Mouse (Mus musculus) adipocyte (in vitro differentiated cells): ENCODE measurements around the gene Kcnq2.

Source experiments
- DNase-seq: peaks from one replicate; pipeline ENCODE4 v3.0.0-alpha.2; 2016; ENCODE audit warnings: low spot score

Gene Kcnq2

GRCm38 (mm10) chr2:181104111-181104510 is 31.0 kb downstream of the Kcnq2 start:
- no peak for DNase-seq

DNA sequence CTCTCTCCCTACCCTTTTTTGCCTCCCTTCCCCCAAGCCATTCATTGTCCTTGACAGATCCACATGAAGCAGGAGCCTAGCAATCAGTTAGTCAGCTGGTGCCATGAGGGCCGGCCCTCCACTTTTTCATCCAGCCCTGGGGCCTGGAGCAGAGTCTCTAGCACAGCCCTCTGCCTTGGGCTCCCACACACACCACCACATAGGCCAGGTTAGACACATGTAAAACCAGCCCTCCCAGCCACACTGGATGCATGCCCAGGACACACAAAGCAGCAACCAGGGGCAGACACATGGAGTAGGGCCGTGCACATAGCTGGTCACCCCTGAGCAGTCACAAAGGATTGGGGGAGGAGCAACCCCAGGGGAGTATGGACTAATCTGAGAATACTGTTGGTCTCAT is 32.9 kb downstream of the Kcnq2 start:
- peak; percentile 12 for DNase-seq

DNA sequence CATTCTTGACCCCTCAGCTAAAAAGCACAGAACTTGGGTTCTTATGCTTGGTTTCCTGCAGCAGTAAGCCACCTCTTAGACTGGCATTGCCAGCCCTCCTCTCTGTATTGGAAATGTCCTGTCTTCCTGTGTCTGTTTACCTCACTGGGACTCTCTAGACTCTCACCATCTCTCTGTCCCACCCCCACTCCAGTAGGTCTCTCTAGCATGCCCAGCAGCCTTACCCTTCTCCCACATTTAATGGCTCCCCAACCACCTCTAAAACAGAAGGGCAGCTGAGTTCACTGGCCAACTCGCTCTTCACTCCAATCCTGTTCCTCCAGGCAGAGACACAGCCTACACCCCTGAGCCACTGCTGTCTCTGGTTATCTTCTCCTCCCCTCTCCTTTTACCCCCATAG is 33.5 kb downstream of the Kcnq2 start:
- DNase-seq = no peak

DNA sequence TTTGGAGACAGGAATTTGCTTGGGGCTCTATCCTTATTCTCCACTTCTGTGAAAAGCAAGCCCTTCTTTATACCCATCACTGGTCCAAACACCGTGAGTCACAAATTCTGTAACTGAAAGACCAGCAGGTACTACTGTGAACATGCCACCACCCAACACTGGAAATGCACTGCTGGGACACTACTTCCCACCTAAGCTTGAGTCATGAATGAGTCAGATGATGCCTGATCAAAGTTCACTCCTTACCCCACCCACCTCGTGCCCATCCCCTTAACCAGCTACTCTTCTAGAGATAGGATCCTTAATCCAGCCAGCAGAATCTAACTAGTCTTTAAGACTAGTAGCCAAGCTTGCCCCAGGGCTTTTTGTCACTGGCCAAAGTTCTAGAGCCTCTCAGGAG is 35.0 kb downstream of the Kcnq2 start:
- DNase-seq = no peak

DNA sequence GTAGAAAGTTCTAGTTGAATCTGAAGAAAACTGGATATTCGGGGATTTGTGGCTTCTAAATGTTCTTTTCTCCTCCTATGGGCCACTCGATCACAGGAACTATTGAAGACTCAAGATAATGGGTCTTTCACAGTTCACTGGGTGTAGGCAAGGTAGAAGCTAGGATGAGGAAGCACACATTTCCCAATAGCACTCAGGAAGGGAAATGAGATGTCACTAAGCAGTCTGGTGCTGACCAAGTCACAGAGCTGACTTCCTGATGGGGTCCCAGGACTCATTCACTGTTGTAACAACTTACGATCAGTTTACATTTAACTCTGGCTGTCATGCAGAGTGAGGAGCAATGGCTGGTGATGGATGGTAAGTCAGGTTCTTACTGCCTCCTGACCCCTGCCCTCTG is 45.0 kb downstream of the Kcnq2 start:
- DNase-seq = no peak

GRCm38 (mm10) chr2:181084997-181085396 is 50.1 kb downstream of the Kcnq2 start:
- DNase-seq = no peak

DNA sequence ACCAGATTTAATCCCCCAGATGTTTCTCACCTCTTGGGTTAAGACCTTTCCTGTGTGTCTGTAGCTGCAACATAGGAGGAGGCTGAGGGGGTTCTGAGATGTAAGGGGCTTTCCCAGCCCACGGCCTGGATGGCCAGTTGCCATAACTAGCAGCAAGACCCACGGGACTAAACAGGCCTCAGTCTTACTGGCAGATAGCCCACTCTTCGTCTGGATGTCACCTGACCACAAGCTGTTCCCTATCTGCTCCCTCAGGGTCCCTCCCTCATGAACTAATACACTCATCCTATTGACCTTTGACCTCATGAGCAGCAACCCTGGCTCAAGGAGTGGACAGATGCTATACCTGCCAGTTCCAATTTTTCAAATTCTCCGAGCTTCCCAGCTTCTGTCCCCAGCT is 51.2 kb downstream of the Kcnq2 start:
- no peak for DNase-seq

DNA sequence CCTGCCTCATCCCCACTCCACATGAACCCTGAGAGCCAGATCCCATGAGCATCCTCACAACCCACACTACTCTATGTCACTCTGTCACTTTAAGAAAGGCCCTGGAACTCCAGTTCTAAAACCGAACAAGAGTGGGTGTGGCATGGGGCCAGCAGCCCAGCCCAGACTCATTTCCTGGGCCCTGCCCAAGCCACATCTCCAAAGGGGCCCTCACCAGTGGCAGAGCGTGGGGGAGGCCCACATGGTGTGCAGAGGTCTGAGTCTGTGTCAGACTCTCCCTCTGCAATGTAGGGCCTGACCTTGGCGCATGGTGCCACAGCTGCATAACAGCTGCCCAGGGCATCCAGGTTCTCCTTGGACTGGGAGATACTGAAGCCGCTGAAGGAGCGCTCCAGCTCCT is 54.2 kb downstream of the Kcnq2 start:
- peak; percentile 11 for DNase-seq

- no peak for DNase-seq
These were observed 55.6 kb downstream of the Kcnq2 start for GRCm38 (mm10) chr2:181079518-181079917.

GRCm38 (mm10) chr2:181078908-181079307 is 56.2 kb downstream of the Kcnq2 start:
- DNase-seq = no peak

DNA sequence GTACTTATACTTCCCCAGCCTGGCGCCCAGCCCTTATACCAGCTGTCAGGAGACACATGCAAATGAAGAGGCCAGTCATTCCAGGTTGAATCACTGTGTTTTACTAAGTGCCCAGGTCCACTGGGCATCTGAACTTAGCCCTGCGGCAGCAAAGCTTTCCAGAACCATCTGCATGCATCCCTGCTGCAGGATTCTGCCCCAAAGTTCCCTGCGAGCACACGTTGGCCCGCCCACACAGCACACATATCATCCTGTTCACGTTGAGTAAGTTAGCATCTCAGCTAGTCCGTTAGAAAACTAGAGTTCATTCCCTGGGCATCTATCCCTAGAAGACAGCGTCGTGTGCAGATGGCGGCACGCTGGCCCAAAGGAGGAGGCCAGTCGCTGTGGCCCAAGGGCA is 59.6 kb downstream of the Kcnq2 start:
- DNase-seq = no peak

GRCm38 (mm10) chr2:181072403-181072714 is 62.7 kb downstream of the Kcnq2 start:
- no peak for DNase-seq

GRCm38 (mm10) chr2:181071706-181072402 is 63.2 kb downstream of the Kcnq2 start:
- peak; percentile 86 for DNase-seq

- DNase-seq = no peak
These were observed 65.0 kb downstream of the Kcnq2 start for GRCm38 (mm10) chr2:181070136-181070535.

DNA sequence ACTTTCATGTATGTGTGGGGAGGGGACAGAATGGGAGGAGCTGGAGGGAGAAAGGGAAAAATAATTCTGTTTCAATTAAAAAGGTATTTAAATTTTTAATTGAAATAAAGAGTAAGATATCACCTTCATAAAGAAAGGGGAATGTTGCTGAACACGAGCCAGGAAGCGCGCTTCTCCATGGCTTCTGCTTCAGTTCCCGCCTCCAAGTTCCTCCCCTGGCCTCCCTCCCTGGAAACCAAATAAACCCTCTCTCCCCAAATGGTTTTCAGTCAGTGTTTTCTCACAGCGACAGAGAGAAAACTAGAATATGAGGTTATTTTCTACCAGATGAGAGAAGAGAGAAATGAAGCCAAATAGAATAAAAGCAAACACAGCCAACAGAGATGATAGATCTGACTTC is 66.6 kb downstream of the Kcnq2 start:
- no peak for DNase-seq

- DNase-seq = no peak
These were observed 69.3 kb downstream of the Kcnq2 start for GRCm38 (mm10) chr2:181065827-181066226.

DNA sequence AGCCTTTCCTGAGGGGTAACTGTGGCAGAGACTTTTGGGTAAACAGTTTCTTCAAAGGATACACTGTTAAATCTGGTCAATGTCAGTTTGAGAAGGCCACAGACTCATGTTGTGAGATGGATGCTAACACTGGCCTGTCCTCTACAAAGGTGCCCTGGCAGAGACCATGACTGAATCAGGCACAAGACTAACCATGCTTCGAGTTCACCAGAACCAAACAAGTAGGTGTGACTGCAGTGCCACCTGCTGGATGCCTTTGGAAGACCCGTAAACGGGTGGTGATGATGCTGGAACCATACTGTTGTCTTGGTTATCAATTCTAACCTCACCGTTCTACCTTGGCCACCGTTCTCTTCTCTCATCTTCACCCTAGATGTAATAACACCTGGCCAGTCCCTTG is 75.0 kb downstream of the Kcnq2 start:
- DNase-seq = peak; percentile 79

- DNase-seq = no peak
These were observed 76.9 kb downstream of the Kcnq2 start for GRCm38 (mm10) chr2:181058193-181058592.

- DNase-seq = no peak
These were observed 77.8 kb downstream of the Kcnq2 start for GRCm38 (mm10) chr2:181057341-181057740.

GRCm38 (mm10) chr2:181052171-181052570 is 82.9 kb downstream of the Kcnq2 start:
- DNase-seq = no peak

DNA sequence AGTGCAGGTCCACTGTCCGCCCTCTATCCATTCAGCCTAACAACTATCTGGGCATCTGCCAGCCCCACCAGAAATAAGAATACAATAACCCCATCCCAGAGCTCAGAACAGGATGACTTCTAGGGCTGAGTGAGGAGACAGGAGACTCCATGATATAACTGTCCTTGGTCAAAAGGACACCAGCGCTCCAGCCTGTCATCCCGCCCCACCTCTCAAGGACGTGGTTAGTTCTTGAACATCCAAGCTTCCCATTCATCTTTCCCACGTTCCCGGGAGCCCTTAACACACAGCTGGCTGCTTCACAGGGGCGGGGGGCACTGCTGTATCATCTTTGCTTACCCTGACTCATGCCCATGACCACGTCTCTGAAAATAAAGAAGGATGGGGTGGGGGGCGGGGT is 86.1 kb downstream of the Kcnq2 start:
- DNase-seq = no peak

DNA sequence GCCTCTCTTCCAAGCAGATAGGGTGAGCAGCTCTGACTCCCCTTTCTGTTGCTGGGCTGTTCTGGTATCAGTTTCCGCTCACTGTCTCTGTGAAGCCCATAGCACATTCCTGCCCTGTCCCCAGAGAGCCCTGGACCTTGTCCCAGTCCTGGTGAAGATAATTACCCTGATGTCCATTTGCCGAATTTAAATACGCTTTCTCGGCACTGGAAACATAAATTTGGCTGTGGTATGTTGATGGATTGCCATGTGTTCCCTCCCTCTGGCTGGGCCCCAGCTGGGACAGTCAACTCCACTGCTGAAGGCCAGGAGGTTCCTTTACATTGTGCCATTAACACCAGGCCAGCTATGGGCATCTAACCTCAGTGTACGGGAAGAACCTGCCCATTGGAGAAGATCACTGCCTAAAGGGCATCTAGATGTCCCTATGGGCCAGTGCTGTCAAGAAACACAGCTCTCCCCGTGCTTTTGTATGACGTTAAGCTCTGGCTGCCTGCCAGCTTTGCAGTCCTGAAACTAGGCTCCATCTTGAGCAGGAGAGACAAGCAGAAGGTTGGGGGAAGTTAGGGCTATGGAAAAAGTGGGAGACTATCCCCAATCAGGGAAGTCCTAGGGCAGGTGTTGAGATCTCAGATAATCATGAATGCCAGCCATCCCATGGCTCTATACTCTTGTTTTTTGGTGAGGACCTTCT is 86.7 kb downstream of the Kcnq2 start:
- peak; percentile 39 for DNase-seq

DNA sequence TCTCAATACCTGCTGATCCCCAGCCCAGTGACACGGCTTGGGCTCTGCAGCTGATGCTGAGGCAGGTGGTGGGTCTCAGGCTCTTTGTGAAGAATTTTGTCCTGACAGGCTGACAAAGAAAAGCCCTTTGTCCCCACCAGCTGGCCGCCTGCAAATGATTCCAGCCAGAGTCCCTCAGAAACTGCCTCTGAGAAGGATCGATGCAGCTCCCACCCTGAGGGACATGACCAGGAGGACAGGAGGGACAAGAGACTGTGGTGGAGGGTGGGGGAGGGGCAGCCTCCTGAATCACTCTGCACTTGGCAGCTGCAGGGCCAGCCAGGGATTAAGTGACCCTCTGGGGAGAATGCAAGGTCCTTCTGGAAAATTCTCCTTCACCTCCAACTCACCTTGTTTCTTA is 91.1 kb downstream of the Kcnq2 start:
- no peak for DNase-seq

DNA sequence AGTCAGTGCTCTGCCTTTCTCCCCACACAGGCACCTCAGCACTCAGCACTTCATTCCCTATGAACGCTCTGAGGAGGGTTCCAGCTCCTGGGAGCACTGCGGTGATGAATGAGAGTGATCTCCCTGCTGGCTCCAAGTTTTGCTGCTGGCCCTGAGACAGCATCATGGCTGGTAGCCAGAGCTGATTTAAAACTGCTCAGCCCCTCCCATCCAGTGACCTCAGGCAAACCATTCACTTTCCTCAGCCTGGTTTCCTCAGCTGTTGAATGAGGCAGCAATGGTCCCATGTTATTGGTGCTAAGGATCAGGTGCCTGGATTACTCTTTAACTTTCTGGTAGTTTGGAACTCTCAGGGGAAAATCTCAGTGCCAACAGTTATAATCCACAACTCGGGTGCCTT is 91.7 kb downstream of the Kcnq2 start, which contains the start of gene Chrna4:
Gene Chrna4 (minus strand): TSS at position 110 of the 400 bp plus-strand sequence.
- peak; percentile 55 for DNase-seq
